ENCODE assay signal across 9 mouse cellular contexts in the genomic region with DNA sequence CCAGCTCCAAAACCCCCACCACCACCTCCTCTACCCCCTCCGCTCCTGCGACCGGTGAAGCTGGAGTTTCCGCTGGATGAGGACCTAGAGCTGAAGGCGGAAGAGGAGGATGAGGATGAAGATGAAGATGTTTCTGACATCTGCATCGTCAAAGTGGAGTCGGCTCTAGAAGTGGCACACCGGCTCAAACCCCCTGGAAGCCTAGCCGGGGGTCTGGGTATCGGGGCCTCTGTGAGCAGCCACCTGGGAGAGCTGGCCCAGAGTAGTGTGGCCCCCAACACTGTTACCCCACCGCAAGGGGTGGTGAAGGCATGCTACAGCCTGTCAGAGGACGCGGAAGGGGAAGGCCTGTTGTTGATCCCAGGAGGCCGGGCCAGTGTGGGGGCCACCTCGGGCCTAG. TPM values are rescaled to one million over a fixed set of nuclear protein-coding genes. Genes with fewer than 3 reads are reported as not detected.
DNase-seq lines count a peak whose midpoint lies in the region; ATAC-seq lines count a peak whose summit lies in the region.
"Had no signal": no experiment of that assay in that cellular context is flagged by ENCODE, and none has a peak within 500 bp of the region (broad histone marks: within the 10 kb centered on the region; RNA-seq: fewer than 3 reads in every experiment).

No protein-coding gene starts in this region.

- no peak overlapping the region for H3K9ac ChIP-seq in heart, embryonic 11.5 days (ENCODE audit: low read depth, low read length)
- H3K9ac ChIP-seq in limb, embryonic 13.5 days: peak overlapping the region; percentile 90
- H3K9ac ChIP-seq in stomach, embryonic 15.5 days: no peak overlapping the region

- H3K4me1 ChIP-seq in heart, embryonic 11.5 days (ENCODE audit: control insufficient read depth, insufficient read depth, low read length): peaks cover 29% of the 10 kb centered on the region
- peaks cover 44% of the 10 kb centered on the region for H3K4me1 ChIP-seq in limb, embryonic 13.5 days
- peaks cover 28% of the 10 kb centered on the region for H3K4me1 ChIP-seq in stomach, embryonic 15.5 days

- DNase-seq in heart, postnatal 36 days: no peak
- DNase-seq in thymus, postnatal 0 days (ENCODE audit: low spot score): peak; percentile 6
- no peak for DNase-seq in thymus, adult 18-20 months
- no peak for DNase-seq in spleen, adult 12 weeks (ENCODE audit: low spot score)

- H3K36me3 ChIP-seq in heart, embryonic 11.5 days (ENCODE audit: control insufficient read depth, insufficient read depth, low read length): peaks cover 9% of the 10 kb centered on the region
- peaks cover 9% of the 10 kb centered on the region for H3K36me3 ChIP-seq in limb, embryonic 13.5 days
- no peaks in the 10 kb centered on the region for H3K36me3 ChIP-seq in stomach, embryonic 15.5 days

- H3K9me3 ChIP-seq in heart, embryonic 11.5 days (replicated peaks; ENCODE audit: control insufficient read depth, low read length): no peaks in the 10 kb centered on the region
- no peaks in the 10 kb centered on the region for H3K9me3 ChIP-seq in limb, embryonic 13.5 days
- no peaks in the 10 kb centered on the region for H3K9me3 ChIP-seq in stomach, embryonic 15.5 days

- intact Hi-C loops in heart, postnatal 36 days (cut with DNase I): loop anchor here (5.0 to 10.0 kb wide), 2 partner anchors 288 to 349 kb away; partner anchors contain the start of gene Ddx39b

- no peak overlapping the region for H3K27ac ChIP-seq in heart, embryonic 11.5 days (ENCODE audit: low read depth, low read length)
- peak overlapping the region; percentile 90 for H3K27ac ChIP-seq in limb, embryonic 13.5 days
- H3K27ac ChIP-seq in stomach, embryonic 15.5 days: peak overlapping the region; percentile 90

- H3K27me3 ChIP-seq in heart, embryonic 11.5 days (ENCODE audit: control insufficient read depth, insufficient read depth, low read length): no peaks in the 10 kb centered on the region
- H3K27me3 ChIP-seq in limb, embryonic 13.5 days: no peaks in the 10 kb centered on the region
- H3K27me3 ChIP-seq in stomach, embryonic 15.5 days (replicated peaks): no peaks in the 10 kb centered on the region

- 93% methylated on average over 15 of the region's 15 CpGs for WGBS in heart, embryonic 11.5 days (ENCODE audit: insufficient replicate concordance)
- WGBS in limb, embryonic 13.5 days: 96% methylated on average over 15 of the region's 15 CpGs
- 90% methylated on average over 15 of the region's 15 CpGs for WGBS in stomach, embryonic 15.5 days

- peak overlapping the region; percentile 95; the same call in 1 of the 2 replicates for H3K4me3 ChIP-seq in heart, embryonic 11.5 days (ENCODE audit: low read depth, low read length)
- H3K4me3 ChIP-seq in limb, embryonic 13.5 days: peak overlapping the region; percentile 77
- peak overlapping the region; percentile 79 for H3K4me3 ChIP-seq in stomach, embryonic 15.5 days (replicated peaks)

- no peak for ATAC-seq in heart, embryonic 11.5 days (replicated peaks; ENCODE audit: insufficient number of reproducible peaks, low FRiP score, low TSS enrichment)
- ATAC-seq in limb, embryonic 13.5 days (ENCODE audit: low FRiP score, low read depth): no peak
- ATAC-seq in stomach, embryonic 15.5 days (ENCODE audit: insufficient read depth, low FRiP score, low read depth): no peak
- ATAC-seq in granulocyte monocyte progenitor cell, adult 5-6 weeks (replicated peaks; ENCODE audit: poor library complexity, severe bottlenecking): no peak

- peak overlapping the region; percentile 92 for H3K4me2 ChIP-seq in heart, embryonic 11.5 days
- peak overlapping the region; percentile 89 for H3K4me2 ChIP-seq in limb, embryonic 13.5 days (replicated peaks)
- peak overlapping the region; percentile 91 for H3K4me2 ChIP-seq in stomach, embryonic 15.5 days

RNA-seq across cellular contexts. Expression of gene C2, which starts 2.3 kb away (rescaled TPM):
- 0.70 and 0.94 TPM in 2 replicates for polyA plus RNA-seq in heart, embryonic 11.5 days (2014; fragmentation: Nextera tagmentation; extraction: Ambion mirVana)
- 1 to 10 TPM; 3.1 to 4.4 TPM for total RNA-seq in heart, postnatal 36 days (2021)
- 7.6 TPM in 2 replicates for polyA plus RNA-seq in thymus, postnatal 0 days (2015; fragmentation: Nextera tagmentation; extraction: Ambion mirVana)
- polyA plus RNA-seq in limb, embryonic 13.5 days (2015; fragmentation: Nextera tagmentation; extraction: Ambion mirVana): 1.6 and 2.4 TPM in 2 replicates
- polyA plus RNA-seq in stomach, embryonic 15.5 days (2015; fragmentation: Nextera tagmentation; extraction: Ambion mirVana): 4.4 and 6.2 TPM in 2 replicates
- 1.5 and 7.7 TPM in 2 replicates for total RNA-seq in granulocyte monocyte progenitor cell, adult 5-6 weeks (2014; fragmentation: Nextera tagmentation)
- total RNA-seq in granulocyte monocyte progenitor cell, adult 5-6 weeks (2017): 0.47 TPM in 1 of 2 replicates, not detected in the other

RNA-seq across cellular contexts. Expression of gene Ehmt2, which starts 2.5 kb away (rescaled TPM):
- 32.4 and 42.3 TPM in 2 replicates for polyA plus RNA-seq in heart, embryonic 11.5 days (2014; fragmentation: Nextera tagmentation; extraction: Ambion mirVana)
- total RNA-seq in heart, postnatal 36 days (2021): 10 to 100 TPM; 44.6 to 49.8 TPM
- polyA plus RNA-seq in thymus, postnatal 0 days (2015; fragmentation: Nextera tagmentation; extraction: Ambion mirVana): 38.6 and 47.9 TPM in 2 replicates
- polyA plus RNA-seq in limb, embryonic 13.5 days (2015; fragmentation: Nextera tagmentation; extraction: Ambion mirVana): 97.0 and 103 TPM in 2 replicates
- 70.0 and 74.5 TPM in 2 replicates for polyA plus RNA-seq in stomach, embryonic 15.5 days (2015; fragmentation: Nextera tagmentation; extraction: Ambion mirVana)
- 78.2 and 87.0 TPM in 2 replicates for total RNA-seq in granulocyte monocyte progenitor cell, adult 5-6 weeks (2014; fragmentation: Nextera tagmentation)
- total RNA-seq in granulocyte monocyte progenitor cell, adult 5-6 weeks (2017): 90.9 and 120 TPM in 2 replicates

RNA-seq across cellular contexts. Expression of gene Gm20547, which starts 13.9 kb away (rescaled TPM):
- polyA plus RNA-seq in heart, embryonic 11.5 days (2014; fragmentation: Nextera tagmentation; extraction: Ambion mirVana): not detected in 2 replicates
- total RNA-seq in heart, postnatal 36 days (2021): not detected
- polyA plus RNA-seq in thymus, postnatal 0 days (2015; fragmentation: Nextera tagmentation; extraction: Ambion mirVana): not detected in 2 replicates
- polyA plus RNA-seq in limb, embryonic 13.5 days (2015; fragmentation: Nextera tagmentation; extraction: Ambion mirVana): not detected in 2 replicates
- not detected in 2 replicates for polyA plus RNA-seq in stomach, embryonic 15.5 days (2015; fragmentation: Nextera tagmentation; extraction: Ambion mirVana)
- total RNA-seq in granulocyte monocyte progenitor cell, adult 5-6 weeks (2014; fragmentation: Nextera tagmentation): not detected in 2 replicates
- not detected in 2 replicates for total RNA-seq in granulocyte monocyte progenitor cell, adult 5-6 weeks (2017)
- total RNA-seq: left cerebral cortex, postnatal 10 days had no signal

RNA-seq across cellular contexts. Expression of gene Zbtb12, which starts 16.4 kb away (rescaled TPM):
- 0.52 and 0.59 TPM in 2 replicates for polyA plus RNA-seq in heart, embryonic 11.5 days (2014; fragmentation: Nextera tagmentation; extraction: Ambion mirVana)
- 1 to 10 TPM; 7.5 to 7.7 TPM for total RNA-seq in heart, postnatal 36 days (2021)
- polyA plus RNA-seq in thymus, postnatal 0 days (2015; fragmentation: Nextera tagmentation; extraction: Ambion mirVana): 1.6 and 1.7 TPM in 2 replicates
- 5.4 TPM in 2 replicates for polyA plus RNA-seq in limb, embryonic 13.5 days (2015; fragmentation: Nextera tagmentation; extraction: Ambion mirVana)
- 2.7 and 3.0 TPM in 2 replicates for polyA plus RNA-seq in stomach, embryonic 15.5 days (2015; fragmentation: Nextera tagmentation; extraction: Ambion mirVana)
- total RNA-seq in granulocyte monocyte progenitor cell, adult 5-6 weeks (2014; fragmentation: Nextera tagmentation): 12.2 and 14.2 TPM in 2 replicates
- 13.3 and 15.3 TPM in 2 replicates for total RNA-seq in granulocyte monocyte progenitor cell, adult 5-6 weeks (2017)

RNA-seq across cellular contexts. Expression of gene Slc44a4, which starts 18.5 kb away (rescaled TPM):
- polyA plus RNA-seq in heart, embryonic 11.5 days (2014; fragmentation: Nextera tagmentation; extraction: Ambion mirVana): 0.10 and 0.13 TPM in 2 replicates
- not detected for total RNA-seq in heart, postnatal 36 days (2021)
- 0.57 and 0.81 TPM in 2 replicates for polyA plus RNA-seq in thymus, postnatal 0 days (2015; fragmentation: Nextera tagmentation; extraction: Ambion mirVana)
- polyA plus RNA-seq in limb, embryonic 13.5 days (2015; fragmentation: Nextera tagmentation; extraction: Ambion mirVana): 0.14 TPM in 1 of 2 replicates, not detected in the other
- polyA plus RNA-seq in stomach, embryonic 15.5 days (2015; fragmentation: Nextera tagmentation; extraction: Ambion mirVana): 15.2 and 17.9 TPM in 2 replicates
- total RNA-seq in granulocyte monocyte progenitor cell, adult 5-6 weeks (2014; fragmentation: Nextera tagmentation): 0.41 TPM in 1 of 2 replicates, not detected in the other
- total RNA-seq in granulocyte monocyte progenitor cell, adult 5-6 weeks (2017): 0.78 and 1.8 TPM in 2 replicates
